Mouse (Mus musculus): ENCODE results near the gene Pgam2.

The Pgam2 gene

DNA sequence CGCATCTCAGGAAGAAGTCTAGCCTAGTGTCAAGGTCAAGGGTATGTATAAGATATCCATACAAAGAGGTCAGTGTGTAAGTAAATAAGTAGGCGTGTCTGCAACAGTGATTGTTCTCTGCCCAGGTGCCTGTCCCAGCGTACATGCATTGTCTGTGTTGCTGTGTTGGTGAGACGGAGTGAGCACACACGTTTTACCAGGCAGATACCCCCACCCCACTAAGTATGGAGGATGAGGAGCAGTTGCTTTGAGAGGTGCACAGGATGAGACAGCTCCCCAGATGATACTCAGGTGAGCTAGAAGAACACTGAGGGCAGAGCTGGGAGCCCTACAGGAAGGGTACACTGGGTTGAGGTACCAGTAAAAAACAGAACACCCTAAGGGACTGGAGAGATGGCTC lies 641 bp upstream of the Pgam2 start:
- 70% methylated on average over 5 of the region's 5 CpGs for WGBS

DNA sequence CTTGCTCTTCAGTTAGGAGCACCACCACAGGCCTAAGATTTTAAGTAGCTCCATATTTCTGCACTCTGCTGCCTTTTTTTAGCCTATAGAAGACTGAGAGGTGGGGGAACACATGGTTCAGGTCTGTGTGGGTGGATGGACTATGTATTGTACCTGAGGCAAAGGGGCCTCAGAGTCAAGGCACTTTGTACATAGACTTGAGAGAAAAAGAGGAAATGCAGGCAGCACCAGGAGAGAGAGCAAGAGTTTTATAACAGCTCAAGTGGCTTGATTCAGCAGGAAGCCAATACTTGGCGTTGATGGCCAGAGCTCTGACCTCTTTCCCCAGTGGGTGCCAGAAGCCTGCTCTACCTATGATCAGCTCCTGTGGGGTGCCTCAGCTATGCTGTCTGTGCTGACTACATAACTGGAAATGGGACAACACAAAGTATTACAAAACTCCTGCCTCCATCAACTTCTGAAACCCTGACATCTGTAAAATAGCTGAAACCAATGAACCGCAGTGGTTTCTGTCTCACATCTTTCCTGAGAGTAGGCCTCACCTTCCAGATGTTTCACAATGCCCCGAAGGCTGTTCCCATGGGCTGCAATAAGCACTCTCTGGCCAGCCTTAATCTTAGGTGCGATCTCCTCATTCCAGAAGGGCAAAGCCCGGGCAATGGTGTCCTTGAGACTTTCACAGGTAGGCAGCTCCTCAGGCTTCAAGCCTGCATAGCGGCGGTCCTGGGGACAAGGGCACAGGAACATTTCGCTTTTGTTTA lies 896 bp downstream of the Pgam2 start:
- WGBS, result 74% methylated on average over 8 of the region's 8 CpGs

DNA sequence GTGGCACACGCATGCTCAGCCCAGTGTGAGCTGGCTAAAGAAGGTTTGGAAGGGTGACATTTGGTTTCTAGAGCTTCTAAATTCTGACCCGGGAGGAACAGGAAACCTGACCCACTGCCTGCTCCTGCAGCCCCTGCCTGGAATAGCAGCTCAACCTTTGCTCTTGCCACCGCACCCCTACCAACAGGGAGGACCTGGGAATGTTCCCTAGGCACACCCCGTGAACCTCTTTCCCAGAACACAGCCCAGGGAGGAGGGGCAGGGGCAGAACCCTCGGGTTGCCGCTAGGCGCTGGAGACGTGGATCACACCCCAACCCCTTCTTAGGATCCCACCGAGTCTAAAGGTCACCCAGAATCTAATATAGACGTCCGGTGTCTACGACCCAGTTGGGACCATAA lies 1.5 kb downstream of the Pgam2 start:
- WGBS, result 68% methylated on average over 12 of the region's 12 CpGs

DNA sequence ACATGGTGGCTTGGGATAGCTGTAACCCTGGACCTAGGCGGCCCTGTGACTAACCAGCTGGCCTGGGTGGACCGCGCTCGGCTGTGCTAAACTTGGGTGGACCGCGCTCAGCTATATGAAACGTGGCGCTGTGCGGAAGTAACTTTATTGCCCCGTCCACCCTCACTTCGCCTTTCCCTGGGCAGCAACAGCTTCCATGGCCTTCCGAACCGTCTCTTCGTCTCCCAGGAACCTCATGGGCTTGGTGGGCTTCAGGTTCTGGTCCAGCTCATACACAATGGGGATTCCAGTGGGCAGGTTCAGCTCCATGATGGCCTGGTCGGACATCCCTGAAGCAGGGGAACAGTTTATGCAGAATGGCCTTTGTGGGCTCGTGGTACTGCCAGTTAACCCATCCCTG lies 2.0 kb downstream of the Pgam2 start:
- WGBS, result 95% methylated on average over 16 of the region's 16 CpGs

DNA sequence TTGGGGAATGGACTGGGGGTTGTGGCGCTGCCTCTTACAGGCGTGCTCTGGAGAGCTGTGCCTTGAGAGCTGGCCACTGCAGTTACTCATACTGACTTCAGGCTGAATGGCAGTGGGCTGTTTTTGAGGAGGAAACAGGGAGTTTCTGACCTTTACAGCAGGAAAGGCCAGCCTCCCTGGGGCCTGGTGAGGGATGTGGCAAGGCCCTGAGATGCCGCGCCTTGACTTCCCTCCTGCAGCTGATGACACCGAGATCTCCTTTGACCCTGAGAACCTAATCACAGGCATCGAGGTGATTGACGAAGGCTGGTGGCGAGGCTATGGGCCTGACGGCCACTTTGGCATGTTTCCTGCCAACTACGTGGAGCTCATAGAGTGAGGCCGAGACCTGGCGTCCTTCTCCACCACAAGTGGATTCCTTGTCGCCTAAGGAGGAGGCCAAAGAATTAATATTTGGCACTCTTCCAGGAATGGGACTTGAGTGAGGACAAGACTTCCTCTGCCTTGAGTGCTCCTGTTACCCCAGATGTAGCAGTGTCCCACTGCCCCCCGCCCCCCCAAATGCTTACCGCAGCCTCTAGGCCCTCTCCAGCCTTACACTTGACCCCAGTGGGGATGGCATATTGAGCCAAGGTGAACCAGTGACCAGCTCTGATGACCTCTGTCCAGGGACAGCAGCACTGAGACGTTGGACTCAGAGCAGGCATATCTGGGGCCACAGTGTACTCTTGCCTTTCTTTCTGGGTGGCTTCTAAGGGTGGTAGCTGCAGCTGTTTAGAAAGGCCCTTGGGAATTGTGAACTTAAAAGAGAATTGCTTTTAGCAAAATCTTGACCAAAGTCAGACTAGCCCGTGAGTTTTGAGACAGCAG lies 3.7 kb downstream of the Pgam2 start:
- WGBS, result 80% methylated on average over 17 of the region's 17 CpGs

DNA sequence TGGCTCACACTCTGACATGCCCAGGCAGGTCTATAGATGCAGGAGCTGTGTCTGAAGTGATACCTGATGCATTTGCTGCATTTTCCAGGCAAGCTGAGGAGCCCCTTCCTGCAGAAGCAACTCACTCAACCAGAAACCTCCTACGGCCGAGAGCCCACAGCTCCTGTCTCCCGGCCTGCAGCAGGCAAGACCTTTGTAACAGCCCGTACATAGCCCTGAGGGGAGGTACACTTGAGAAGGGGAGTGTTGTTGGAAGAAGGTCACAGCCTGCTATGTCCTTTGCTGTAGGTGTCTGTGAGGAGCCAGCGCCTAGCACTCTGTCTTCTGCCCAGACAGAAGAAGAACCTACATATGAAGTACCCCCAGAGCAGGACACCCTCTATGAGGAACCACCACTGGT lies 5.6 kb downstream of the Pgam2 start:
- WGBS, result 94% methylated on average over 5 of the region's 5 CpGs

DNA sequence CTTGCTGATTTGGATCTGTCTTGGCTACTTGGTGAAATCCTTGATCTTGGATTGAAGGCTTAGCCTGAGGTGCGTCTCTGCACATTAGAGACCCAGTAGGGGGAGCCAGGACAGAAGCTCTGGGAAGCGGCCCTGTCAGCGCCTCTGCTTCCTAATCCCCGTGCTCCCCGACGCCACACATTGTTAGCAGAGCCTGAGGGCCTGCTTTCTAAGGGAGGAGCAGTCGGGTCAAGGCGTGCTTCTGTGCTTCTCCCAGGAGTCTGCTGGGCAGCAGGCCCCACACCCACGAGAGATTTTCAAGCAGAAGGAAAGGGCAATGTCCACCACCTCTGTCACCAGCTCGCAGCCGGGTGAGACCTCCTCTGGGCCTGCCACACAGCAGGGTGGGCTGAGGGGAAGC lies 6.2 kb downstream of the Pgam2 start:
- 77% methylated on average over 11 of the region's 11 CpGs for WGBS

DNA sequence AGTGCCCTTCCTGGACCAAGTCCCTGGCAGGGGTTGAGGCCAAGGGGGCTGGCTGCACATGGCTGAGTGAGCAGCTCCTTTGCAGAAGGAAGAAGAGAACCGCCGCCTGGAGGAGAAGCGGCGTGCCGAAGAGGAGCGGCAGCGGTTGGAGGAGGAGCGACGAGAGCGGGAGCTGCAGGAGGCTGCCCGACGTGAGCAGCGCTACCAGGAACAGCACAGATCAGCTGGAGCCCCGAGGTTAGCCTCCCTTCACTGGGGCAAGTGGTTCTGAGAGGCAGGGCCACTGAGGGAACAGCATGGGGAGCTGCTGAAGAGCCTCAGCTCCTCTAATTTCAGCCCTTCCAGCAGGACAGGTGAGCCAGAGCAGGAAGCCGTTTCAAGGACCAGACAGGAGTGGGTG lies 6.6 kb downstream of the Pgam2 start:
- 80% methylated on average over 15 of the region's 15 CpGs for WGBS

DNA sequence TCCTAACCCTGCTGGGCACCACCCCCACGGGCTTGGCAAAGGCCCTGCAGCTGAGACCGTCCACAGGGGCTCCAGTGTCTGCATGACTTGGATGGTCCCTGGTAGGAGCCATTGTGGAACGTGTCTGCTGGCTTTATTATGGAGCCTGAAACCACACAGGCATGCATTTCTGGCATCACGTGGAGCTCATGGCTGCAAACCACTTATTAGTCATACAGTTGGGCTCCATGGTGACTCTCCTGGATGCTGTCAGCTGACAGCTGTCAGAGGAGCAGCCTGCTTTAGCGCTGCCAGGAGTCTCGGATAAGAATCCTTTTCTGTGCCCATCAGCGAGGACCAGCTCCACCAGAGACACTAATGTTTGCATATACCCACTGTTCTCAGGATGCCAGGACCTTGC lies 7.8 kb downstream of the Pgam2 start:
- 52% methylated on average over 7 of the region's 7 CpGs for WGBS

DNA sequence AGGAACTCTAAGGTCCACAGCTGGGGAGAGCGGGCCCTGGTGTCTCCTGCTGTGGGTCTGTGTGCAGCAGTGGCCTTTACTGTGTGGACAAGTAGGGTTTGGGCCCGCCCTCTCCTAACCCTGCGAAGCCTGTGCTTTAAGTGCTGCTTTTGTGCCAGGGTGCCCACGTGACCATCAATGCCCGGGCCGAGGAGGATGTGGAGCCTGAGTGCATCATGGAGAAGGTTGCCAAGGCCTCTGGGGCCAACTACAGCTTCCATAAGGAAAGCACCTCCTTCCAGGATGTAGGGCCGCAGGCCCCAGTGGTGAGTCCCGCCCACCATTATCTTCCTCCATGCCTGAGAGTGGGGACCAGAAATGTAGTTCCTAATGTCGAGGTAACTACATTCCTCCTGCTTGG lies 8.2 kb downstream of the Pgam2 start:
- WGBS, result 76% methylated on average over 9 of the region's 9 CpGs

DNA sequence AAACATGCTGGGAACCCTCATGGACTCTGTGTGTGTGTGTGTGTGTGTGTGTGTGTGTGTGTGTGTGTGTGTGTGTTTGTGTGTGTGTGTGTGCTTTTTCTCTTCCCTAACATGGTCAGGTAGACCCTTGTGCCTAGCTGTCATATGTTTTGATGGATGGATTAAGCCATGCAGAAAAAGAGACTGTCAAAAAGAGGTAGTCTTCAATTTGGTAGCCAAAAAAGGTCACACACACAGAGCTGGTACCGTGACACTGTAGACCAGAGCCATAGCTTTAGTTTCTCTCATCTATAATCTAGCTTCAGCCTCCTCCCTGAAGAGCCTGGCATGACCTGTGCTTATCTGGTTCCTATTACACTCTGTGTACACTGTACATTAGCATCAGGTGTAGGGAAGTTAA lies 13.1 kb downstream of the Pgam2 start:
- WGBS, result 86% methylated on average over 1 of the region's 1 CpGs

DNA sequence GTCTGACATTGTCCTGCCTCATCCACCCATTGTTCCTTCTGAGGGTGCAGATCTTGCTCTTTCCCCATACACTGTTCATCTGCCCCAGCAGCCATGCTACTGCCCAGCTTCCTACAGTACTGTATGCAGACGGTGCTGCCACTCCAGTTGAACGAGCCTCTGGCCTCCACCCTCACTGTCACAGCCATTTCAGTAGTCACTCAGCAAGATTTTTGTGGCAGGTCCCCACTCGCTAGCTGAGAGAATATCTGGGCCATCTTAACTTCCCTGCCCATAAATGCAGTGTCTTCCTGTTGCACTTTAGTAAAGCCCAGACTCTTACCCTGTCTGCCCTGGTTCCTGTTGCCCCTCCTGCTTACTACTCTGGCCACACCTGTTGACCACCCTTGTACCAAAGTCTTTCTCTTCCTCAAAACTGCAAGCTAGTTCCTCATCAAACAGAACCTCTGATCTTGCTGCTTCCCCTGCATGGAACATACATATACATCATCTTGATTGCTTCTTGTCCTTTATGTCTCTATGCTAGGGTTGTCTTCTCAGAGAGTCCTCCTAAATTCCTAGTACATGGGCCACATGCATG lies 13.7 kb downstream of the Pgam2 start:
- WGBS, result 66% methylated on average over 3 of the region's 3 CpGs

DNA sequence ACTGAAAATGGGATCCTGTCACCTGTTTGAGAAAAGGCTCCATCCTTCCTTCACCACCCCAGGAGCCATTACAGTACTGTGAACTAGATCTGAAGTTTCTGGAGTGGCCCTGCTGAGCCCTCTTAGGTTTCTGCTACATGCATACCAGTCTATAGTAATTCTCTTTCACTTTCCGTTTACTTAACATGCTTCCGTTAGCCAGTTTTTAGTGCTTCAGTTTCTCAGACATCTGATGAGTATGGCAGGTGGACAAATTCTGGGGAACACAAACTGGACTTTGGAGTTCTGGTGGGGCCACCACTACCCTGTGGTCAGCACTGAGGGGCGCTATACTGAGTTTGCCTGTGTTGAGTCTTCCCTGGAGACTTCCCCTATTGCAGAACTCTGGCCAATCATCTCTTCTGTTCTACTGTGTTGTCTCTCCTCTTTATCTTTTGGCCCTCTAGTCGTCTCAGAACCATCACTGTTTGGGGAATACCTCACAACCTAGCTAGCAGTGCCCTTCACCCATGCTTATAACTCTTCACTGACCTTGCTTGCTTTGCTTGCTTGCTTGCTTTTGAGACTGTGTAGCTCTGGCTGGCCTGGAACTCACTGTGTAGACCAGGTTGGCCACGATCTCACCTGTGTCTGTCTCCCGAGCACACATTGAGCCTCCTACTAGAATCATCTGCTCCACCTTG lies 14.3 kb downstream of the Pgam2 start:
- 58% methylated on average over 6 of the region's 6 CpGs for WGBS

DNA sequence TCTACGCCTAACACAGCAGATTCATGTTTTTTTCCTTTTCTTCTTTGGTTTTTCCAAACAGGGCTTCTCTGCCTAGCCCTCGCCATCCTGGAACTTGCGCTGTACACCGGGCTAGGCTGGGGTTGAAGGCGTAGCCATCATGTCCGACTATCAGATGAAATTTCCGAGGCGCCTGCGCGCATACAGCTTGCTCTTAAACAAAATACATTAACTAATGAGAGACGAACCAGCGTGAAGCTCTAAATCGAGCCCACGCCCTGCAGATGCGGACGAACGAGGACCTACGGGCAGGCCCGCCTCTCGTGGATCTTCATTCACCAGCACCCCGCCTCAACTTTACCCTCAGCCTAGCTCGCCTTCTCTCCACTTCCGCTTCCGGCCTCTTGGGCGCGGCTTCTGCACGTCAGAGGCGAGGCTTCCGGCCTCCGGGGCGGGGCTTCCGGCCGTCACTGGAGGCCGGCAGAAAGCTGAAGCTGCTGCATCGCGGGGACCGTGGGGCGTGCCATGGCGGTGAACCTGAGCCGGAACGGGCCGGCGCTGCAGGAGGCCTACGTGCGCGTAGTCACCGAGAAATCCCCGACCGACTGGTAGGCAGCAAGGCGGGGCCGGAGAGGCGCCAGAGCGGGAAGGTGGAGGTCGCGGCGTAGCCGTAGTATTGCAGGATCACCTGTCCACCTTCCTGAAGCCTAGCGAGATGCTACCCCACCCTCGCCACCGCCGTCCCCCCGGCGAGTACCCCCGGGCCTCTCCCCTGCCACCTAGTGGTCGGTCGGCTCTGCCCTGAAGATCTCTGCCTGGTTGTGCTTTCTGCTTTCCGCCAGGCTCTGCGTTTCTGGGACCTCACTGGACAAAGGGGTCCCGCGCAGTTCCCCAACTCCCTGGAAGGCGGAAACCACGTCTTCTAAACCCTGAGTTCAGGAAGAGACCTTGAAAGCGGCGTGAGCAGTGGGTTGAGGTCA lies 15.2 kb downstream of the Pgam2 start, which contains the start of gene Dbnl:
Dbnl (plus strand) TSS at position 433 of the 959 bp plus-strand sequence.
- WGBS, result under 1% methylated on average over 74 of the region's 74 CpGs

DNA sequence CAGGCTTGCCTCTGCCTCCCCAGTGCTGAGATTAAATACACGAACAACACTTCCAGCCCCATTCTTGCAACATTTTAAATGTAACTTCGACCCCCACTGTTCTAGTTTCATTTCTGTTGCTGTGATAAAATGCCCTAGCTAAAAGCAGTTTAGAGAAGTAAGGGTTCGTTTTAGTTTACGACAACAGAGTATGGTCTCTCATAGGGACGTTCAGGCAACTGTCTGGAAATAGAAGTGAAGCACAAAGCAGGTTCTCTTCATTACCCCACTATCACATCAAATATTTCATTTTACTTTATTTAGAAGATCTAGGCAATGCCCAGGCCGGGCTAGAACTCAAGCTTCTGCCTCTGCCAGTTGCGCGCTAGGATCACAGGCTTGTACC lies 15.9 kb downstream of the Pgam2 start:
- WGBS, result 29% methylated on average over 8 of the region's 8 CpGs

DNA sequence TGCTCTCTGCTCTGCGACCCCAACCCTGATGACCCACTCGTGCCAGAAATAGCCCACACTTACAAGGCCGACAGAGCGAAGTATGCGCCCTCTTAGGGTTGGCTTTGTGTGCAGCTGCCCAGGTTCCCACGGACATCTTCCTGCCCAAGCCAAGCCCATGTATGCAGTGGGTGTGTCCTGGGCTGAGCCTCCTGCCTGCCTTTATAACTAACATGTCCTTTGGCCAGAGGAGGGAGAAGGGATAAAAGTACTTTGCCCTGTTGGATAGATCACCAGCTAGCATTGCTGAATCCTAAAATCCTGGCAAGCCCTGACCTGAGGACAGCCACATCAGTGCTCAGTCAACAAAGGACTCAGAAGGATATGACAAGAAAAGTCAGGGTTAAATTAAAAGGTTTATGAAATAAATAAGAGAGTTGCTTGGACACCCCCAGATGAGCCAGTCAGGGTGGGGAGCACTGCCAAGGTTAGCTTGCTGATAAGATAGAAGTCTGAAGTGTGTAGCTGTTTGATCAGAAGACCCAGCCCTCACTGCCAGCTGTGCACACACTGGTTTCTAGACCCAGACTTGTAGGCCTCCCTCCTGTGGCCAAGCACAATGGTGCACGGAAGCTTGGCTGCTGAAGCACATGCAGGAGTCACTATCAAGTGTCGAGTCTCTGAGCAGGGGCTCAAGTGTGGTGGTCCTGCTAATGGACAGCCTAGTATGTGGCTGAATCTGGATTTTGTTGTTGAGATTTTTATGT lies 21.2 kb downstream of the Pgam2 start:
- 80% methylated on average over 8 of the region's 8 CpGs for WGBS

DNA sequence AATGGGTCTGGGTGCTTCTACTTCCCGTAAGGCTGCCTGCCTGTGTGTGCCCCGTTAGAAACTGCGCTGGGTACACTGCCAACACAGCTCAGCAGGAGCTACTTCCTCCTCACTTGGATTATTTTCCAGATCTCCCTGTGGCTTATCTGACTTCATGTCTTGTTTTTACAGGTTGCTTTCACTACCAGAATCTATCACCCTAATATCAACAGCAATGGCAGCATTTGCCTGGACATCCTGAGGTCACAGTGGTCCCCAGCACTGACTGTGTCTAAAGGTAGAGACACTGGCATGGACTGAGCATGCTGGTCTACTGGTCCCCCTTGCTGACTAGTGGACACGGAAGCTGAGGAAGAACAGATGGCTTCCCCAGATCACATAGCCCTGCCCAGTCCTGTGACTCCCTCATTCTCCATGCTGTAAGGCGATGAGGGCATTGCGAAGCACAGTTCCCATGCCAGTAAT lies 23.5 kb downstream of the Pgam2 start:
- WGBS, result 64% methylated on average over 6 of the region's 6 CpGs

DNA sequence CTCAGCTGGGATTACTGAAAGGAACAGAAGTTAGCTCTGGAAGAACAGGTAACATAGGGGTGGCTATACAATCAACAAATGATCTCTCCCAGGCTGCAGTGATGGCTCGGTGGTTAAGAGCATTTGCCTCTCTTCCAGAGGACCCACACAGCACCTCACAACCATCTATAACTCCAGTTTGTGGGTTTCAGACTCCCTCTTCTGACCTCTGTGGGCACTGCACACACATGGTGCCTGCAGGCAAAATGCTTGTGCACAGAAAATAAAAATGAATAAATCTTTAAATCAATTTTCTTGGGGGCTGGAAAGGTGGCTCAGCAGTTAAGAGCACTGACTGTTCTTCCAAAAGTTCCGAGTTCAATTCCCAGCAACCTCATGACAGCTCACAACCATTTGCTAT lies 25.1 kb downstream of the Pgam2 start:
- 86% methylated on average over 2 of the region's 2 CpGs for WGBS

DNA sequence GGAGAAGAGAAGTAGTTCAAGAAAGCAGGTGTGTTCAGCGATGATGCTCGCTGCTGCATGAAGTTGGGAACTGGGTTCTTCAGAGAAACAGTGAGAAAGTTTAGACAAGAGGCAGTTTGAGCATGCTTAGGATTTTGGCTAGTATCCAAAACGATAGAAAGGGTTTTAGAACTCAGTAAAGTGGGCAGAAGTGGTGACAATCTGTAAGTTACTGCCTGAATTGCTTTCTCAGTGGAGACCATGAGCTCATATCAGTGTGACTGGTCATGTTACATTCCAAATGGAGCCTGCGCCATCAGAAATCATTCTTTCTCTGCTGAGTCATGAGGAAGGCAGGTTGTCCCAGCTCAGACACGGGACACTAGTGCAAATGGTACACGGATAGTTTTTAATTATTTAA lies 37.5 kb downstream of the Pgam2 start:
- 88% methylated on average over 6 of the region's 6 CpGs for WGBS

DNA sequence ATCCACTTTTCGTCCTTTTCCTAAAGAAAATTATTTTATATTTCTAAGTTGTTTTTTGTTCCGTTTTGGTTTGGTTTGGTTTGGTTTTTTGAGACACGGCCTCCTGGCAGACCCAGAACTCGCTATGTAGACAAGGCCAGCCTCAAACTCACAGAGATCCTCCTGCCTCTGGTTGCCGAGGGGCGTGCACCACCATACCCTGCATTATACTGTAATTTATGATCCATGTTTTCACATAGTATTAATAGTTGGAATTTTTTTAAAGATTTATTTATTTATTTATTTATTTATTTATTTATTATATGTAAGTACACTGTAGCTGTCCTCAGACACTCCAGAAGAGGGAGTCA lies 40.9 kb downstream of the Pgam2 start:
- 11% methylated on average over 6 of the region's 6 CpGs for WGBS

Measured in cerebral cortex, adult 2 months (tissue).